In genomic region chr4:32586596-32586995, GRCm38 (mm10) we compare ENCODE assay signal across 10 mouse cellular contexts. TPM values are rescaled to one million over a fixed set of nuclear protein-coding genes. Genes with fewer than 3 reads are reported as not detected.
DNase-seq lines count a peak whose midpoint lies in the region; ATAC-seq and TF ChIP-seq lines count a peak whose summit lies in the region.
"Had no signal": no experiment of that assay in that cellular context is flagged by ENCODE, and none has a peak within 500 bp of the region (broad histone marks: within the 10 kb centered on the region; RNA-seq: fewer than 3 reads in every experiment).

No protein-coding gene starts in this region.

- no peaks in the 10 kb centered on the region for H3K9me3 ChIP-seq in heart, embryonic 11.5 days (replicated peaks; ENCODE audit: control insufficient read depth, low read length)
- no peaks in the 10 kb centered on the region for H3K9me3 ChIP-seq in kidney, postnatal 0 days (replicated peaks; ENCODE audit: low read length)
- no peaks in the 10 kb centered on the region for H3K9me3 ChIP-seq in midbrain, postnatal 0 days (ENCODE audit: low read length)
- H3K9me3 ChIP-seq: embryonic facial prominence, embryonic 13.5 days; limb, embryonic 15.5 days had no signal

- peak; percentile 82 for TF ChIP-seq CTCF in kidney, postnatal 0 days (IDR thresholded peaks at IDR 0.05; ENCODE audit: low read depth)
- TF ChIP-seq CTCF in midbrain, postnatal 0 days (IDR thresholded peaks at IDR 0.05), result peak; percentile 69

- no peak overlapping the region for H3K27ac ChIP-seq in heart, embryonic 11.5 days (ENCODE audit: low read depth, low read length)
- H3K27ac ChIP-seq in kidney, postnatal 0 days, result no peak overlapping the region
- H3K27ac ChIP-seq in midbrain, postnatal 0 days (ENCODE audit: low read depth, low read length), result no peak overlapping the region
- H3K27ac ChIP-seq: embryonic facial prominence, embryonic 13.5 days; limb, embryonic 15.5 days had no signal

- H3K27me3 ChIP-seq in heart, embryonic 11.5 days (ENCODE audit: control insufficient read depth, insufficient read depth, low read length), result no peaks in the 10 kb centered on the region
- H3K27me3 ChIP-seq in kidney, postnatal 0 days (ENCODE audit: insufficient read depth, low read length), result no peaks in the 10 kb centered on the region
- no peaks in the 10 kb centered on the region for H3K27me3 ChIP-seq in midbrain, postnatal 0 days (ENCODE audit: insufficient read depth, low read length)
- H3K27me3 ChIP-seq: embryonic facial prominence, embryonic 13.5 days; limb, embryonic 15.5 days had no signal

- H3K4me2 ChIP-seq in heart, embryonic 11.5 days, result no peak overlapping the region
- H3K4me2 ChIP-seq in kidney, postnatal 0 days (ENCODE audit: low read length), result no peak overlapping the region
- H3K4me2 ChIP-seq in midbrain, postnatal 0 days (ENCODE audit: low read depth, low read length, poor library complexity, severe bottlenecking), result no peak overlapping the region
- H3K4me2 ChIP-seq: embryonic facial prominence, embryonic 13.5 days; limb, embryonic 15.5 days had no signal

- no peak overlapping the region for H3K9ac ChIP-seq in heart, embryonic 11.5 days (ENCODE audit: low read depth, low read length)
- H3K9ac ChIP-seq in kidney, postnatal 0 days (ENCODE audit: low read depth, low read length), result no peak overlapping the region
- H3K9ac ChIP-seq in midbrain, postnatal 0 days (replicated peaks; ENCODE audit: low read length, poor library complexity, severe bottlenecking), result no peak overlapping the region
- H3K9ac ChIP-seq: embryonic facial prominence, embryonic 13.5 days; limb, embryonic 15.5 days had no signal

- ATAC-seq in heart, embryonic 11.5 days (replicated peaks; ENCODE audit: insufficient number of reproducible peaks, low FRiP score, low TSS enrichment), result no peak
- no peak for ATAC-seq in kidney, postnatal 0 days (replicated peaks; ENCODE audit: low FRiP score, low read depth)
- ATAC-seq in midbrain, postnatal 0 days (ENCODE audit: low FRiP score), result no peak

- no peaks in the 10 kb centered on the region for H3K4me1 ChIP-seq in heart, embryonic 11.5 days (ENCODE audit: control insufficient read depth, insufficient read depth, low read length)
- no peaks in the 10 kb centered on the region for H3K4me1 ChIP-seq in kidney, postnatal 0 days (replicated peaks; ENCODE audit: insufficient read depth, low read length)
- no peaks in the 10 kb centered on the region for H3K4me1 ChIP-seq in midbrain, postnatal 0 days (ENCODE audit: insufficient read depth, low read length)
- H3K4me1 ChIP-seq: limb, embryonic 15.5 days had no signal

- WGBS in heart, embryonic 11.5 days (ENCODE audit: insufficient replicate concordance), result 8% methylated on average over 9 of the region's 9 CpGs
- 9% methylated on average over 9 of the region's 9 CpGs for WGBS in kidney, postnatal 0 days
- 19% methylated on average over 9 of the region's 9 CpGs for WGBS in midbrain, postnatal 0 days

- intact Hi-C loops in heart, postnatal 14 days (cut with DNase I), result loop anchor here (1.0 to 5.0 kb wide), 2 partner anchors 441 to 533 kb away; no protein-coding TSS in a partner anchor

- peak; percentile 55 to 74 for DNase-seq in heart, postnatal 14 days
- DNase-seq in A20 (ENCODE audit: low read depth, low spot score), result peak; percentile 85
- DNase-seq in T-cell, adult 2 months (ENCODE audit: low spot score), result peak; percentile 72
- peak; percentile 64 to 67 for DNase-seq in cerebellum, postnatal 36 days
- peak; percentile 61 for DNase-seq in kidney, postnatal 0 days (ENCODE audit: low spot score)
- DNase-seq in midbrain, postnatal 0 days (ENCODE audit: low spot score), result peak; percentile 14
- peak; percentile 92 for DNase-seq in thymus, postnatal 4 days

- no peak overlapping the region for H3K4me3 ChIP-seq in heart, embryonic 11.5 days (ENCODE audit: low read depth, low read length)
- no peak overlapping the region for H3K4me3 ChIP-seq in kidney, postnatal 0 days (replicated peaks; ENCODE audit: low read depth, low read length)
- no peak overlapping the region for H3K4me3 ChIP-seq in midbrain, postnatal 0 days (ENCODE audit: low read depth, low read length)
- H3K4me3 ChIP-seq: embryonic facial prominence, embryonic 13.5 days; limb, embryonic 15.5 days had no signal

- no peaks in the 10 kb centered on the region for H3K36me3 ChIP-seq in heart, embryonic 11.5 days (ENCODE audit: control insufficient read depth, insufficient read depth, low read length)
- H3K36me3 ChIP-seq in kidney, postnatal 0 days (ENCODE audit: insufficient read depth, low read length), result no peaks in the 10 kb centered on the region
- H3K36me3 ChIP-seq in midbrain, postnatal 0 days (ENCODE audit: insufficient read depth, low read length), result no peaks in the 10 kb centered on the region
- H3K36me3 ChIP-seq: embryonic facial prominence, embryonic 13.5 days; limb, embryonic 15.5 days had no signal

RNA-seq across cellular contexts. Expression of gene Gja10, which starts 16.0 kb away (rescaled TPM):
- total RNA-seq in heart, postnatal 14 days (2021), result not detected
- polyA plus RNA-seq in heart, embryonic 11.5 days (2014; fragmentation: Nextera tagmentation; extraction: Ambion mirVana), result not detected in 2 replicates
- not detected in 2 replicates for polyA plus RNA-seq in kidney, postnatal 0 days (2015; fragmentation: Nextera tagmentation; extraction: Ambion mirVana)
- total RNA-seq in midbrain, postnatal 0 days (2014; rRNA removed), result not detected in 2 replicates
- not detected in 2 replicates for polyA plus RNA-seq in midbrain, postnatal 0 days (2015; fragmentation: Nextera tagmentation; extraction: Ambion mirVana)
- polyA plus RNA-seq: embryonic facial prominence, embryonic 13.5 days; limb, embryonic 15.5 days had no signal

RNA-seq across cellular contexts. Expression of gene Casp8ap2, which starts 28.7 kb away (rescaled TPM):
- 1 to 10 TPM; 6.3 to 6.4 TPM for total RNA-seq in heart, postnatal 14 days (2021)
- 30.0 and 42.0 TPM in 2 replicates for polyA plus RNA-seq in heart, embryonic 11.5 days (2014; fragmentation: Nextera tagmentation; extraction: Ambion mirVana)
- polyA plus RNA-seq in kidney, postnatal 0 days (2015; fragmentation: Nextera tagmentation; extraction: Ambion mirVana), result 35.3 and 38.7 TPM in 2 replicates
- total RNA-seq in midbrain, postnatal 0 days (2014; rRNA removed), result 36.1 and 50.9 TPM in 2 replicates
- polyA plus RNA-seq in midbrain, postnatal 0 days (2015; fragmentation: Nextera tagmentation; extraction: Ambion mirVana), result 31.7 and 35.6 TPM in 2 replicates

Comparison
In these comparisons a context has a peak if more than half of its experiments do, and no peak if none do; other contexts are left out.
1. DNase-seq: peak in every context shown above with its lines; median percentile 92 in thymus, postnatal 4 days; 85 in A20; 72 in T-cell, adult 2 months; 66 in cerebellum, postnatal 36 days; 64 in heart, postnatal 14 days; 61 in kidney, postnatal 0 days; 14 in midbrain, postnatal 0 days.